Mouse (Mus musculus) C2C12 (cell line): ENCODE data around the gene Ctdspl.

ENCODE experiments used
- CTCF ChIP-seq: IDR thresholded peaks from one replicate; pipeline ENCODE4 v1.5.1; 2011; ENCODE audit not compliant: control insufficient read depth, insufficient read depth, insufficient read length
- MAX ChIP-seq: IDR thresholded peaks from one replicate; pipeline ENCODE4 v1.6.1; 2011; ENCODE audit warnings: mild to moderate bottlenecking, control low read depth
- USF1 ChIP-seq: IDR thresholded peaks from one replicate; pipeline ENCODE4 v1.6.1; 2011; ENCODE audit warnings: low read depth, mild to moderate bottlenecking, control low read depth, moderate library complexity

DNA sequence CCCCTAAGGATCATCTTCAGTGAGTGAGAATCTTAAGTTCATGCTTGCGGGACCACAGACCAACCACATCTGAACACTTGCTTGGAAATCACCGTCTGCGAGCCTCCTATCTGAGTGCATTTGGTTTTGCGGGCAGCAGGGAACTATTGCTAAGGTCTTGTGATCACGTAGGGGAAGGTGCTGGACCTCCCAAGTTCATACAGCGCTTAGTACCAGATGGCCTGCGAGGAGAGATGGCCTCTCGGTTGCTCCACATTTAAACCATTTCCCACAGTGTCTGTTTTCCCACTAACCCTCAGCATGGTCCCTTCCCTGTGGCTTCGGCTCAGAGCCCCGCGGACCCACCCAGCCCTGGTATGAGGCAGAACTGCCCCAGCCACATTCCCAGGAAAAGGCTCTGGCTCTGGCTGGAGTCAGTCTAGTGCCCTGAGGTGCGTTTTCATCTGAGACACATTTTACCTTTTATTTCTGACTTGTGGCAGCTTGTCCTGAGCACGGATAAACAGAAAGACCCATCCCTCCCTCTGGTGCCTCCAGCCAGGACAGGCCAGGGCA lies 84.0 kb downstream of the Ctdspl start:
- TF ChIP-seq CTCF (no peak), USF1 (no peak), MAX (no peak)
